Mouse (Mus musculus) testis, adult 2 months (tissue): ENCODE measurements around the gene Sin3a. TPM values are rescaled to one million over a fixed set of nuclear protein-coding genes. Genes with fewer than 3 reads are reported as not detected.

Experiments
- H3K27ac ChIP-seq: fragments of 200-500 bp; 2 replicates; pipeline ENCODE4 v1.5.1; 2012; ENCODE audit warnings: low read depth, low read length; ENCODE audit not compliant: control insufficient read depth, insufficient read depth
- H3K27me3 ChIP-seq: fragments of 200-500 bp; 2 replicates; pipeline ENCODE4 v1.6.1; 2012; ENCODE audit warnings: mild to moderate bottlenecking, low read length, moderate library complexity; ENCODE audit not compliant: control insufficient read depth, insufficient read depth
- H3K36me3 ChIP-seq: fragments of 200-500 bp; 2 replicates; pipeline ENCODE4 v1.6.1; 2012; ENCODE audit warnings: mild to moderate bottlenecking, low read length; ENCODE audit not compliant: control insufficient read depth, insufficient read depth
- H3K4me1 ChIP-seq: fragments of 200-500 bp; 2 replicates; pipeline ENCODE4 v1.6.1; 2012; ENCODE audit warnings: low read length; ENCODE audit not compliant: control insufficient read depth, insufficient read depth
- H3K4me3 ChIP-seq: fragments of 200-500 bp; 2 replicates; pipeline ENCODE4 v1.5.1; 2012; ENCODE audit warnings: low read depth, mild to moderate bottlenecking, low read length, moderate library complexity, mixed read lengths; ENCODE audit not compliant: control insufficient read depth
- CTCF ChIP-seq: fragments of 200-500 bp; IDR thresholded peaks from 2 replicates; pipeline ENCODE4 v1.5.1; 2012; ENCODE audit warnings: low read depth, mild to moderate bottlenecking, inconsistent platforms, low read length, moderate library complexity; ENCODE audit not compliant: control insufficient read depth, insufficient read depth, insufficient replicate concordance
- POLR2A ChIP-seq: fragments of 200-500 bp; IDR thresholded peaks from 2 replicates; pipeline ENCODE4 v1.6.1; 2012; ENCODE audit warnings: low read depth, mild to moderate bottlenecking, inconsistent platforms, low read length, moderate library complexity; ENCODE audit not compliant: control insufficient read depth
- polyA plus RNA-seq: library from polyadenylated mRNA; depleted of rRNA; stranded (reverse); fragments of >200 nt; gene quantifications from 2 replicates; pipeline ENCODE4 v1.2.3, GENCODE M21; 2012; rRNA removed

Gene Sin3a
- polyA plus RNA-seq, 1 experiment = 99.2 TPM

DNA sequence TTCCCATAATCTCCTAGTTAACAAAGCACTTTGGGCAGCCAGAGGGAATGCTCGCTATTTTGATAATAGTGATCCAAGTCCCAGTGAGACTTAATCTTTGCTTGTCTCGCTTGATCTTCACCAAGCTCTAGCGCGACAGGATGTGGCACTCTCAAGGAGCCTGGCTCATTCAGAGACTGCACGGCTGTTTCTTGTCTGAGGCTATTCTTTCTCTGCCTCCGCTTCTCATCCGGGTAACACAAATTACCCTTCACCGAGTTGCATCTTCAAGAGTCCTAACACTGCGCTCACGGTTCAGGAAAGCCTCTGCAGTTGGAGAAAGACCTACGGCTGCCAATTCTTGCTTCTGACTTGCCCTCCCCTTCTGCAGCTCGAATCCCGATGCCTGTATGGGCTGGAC is 85.7 kb downstream of the Sin3a start:
- H3K4me3 ChIP-seq = peak overlapping the region; percentile 92
- H3K36me3 ChIP-seq = no peaks in the 10 kb centered on the region
- TF ChIP-seq POLR2A = no peak
- no peaks in the 10 kb centered on the region for H3K27me3 ChIP-seq
- H3K27ac ChIP-seq = no peak overlapping the region
- H3K4me1 ChIP-seq = peaks cover 13% of the 10 kb centered on the region

DNA sequence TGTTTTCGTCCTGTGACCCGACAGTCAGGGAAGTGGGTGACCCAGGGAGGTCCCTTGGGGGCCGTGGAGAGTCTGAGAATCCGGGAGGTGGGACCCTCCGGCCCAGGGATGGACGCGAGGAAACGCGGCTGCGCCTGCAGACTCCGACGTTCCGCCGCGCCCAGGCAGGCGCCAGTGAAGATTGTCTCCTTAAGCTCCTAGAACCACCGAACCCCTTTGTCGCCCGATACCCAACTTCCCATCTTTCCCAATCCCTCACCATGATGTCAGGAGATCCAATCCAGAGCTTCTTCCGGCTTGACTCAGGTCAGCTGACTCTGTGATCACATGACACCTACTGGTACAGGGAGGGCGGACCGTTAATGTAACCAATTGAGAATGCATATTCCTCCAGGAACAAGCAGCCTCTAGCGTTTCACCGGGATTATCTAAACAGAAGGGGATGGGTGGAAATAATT is 86.2 kb downstream of the Sin3a start, which contains the start of gene Commd4:
Gene Commd4 (minus strand): TSS at position 319 of the 458 bp plus-strand sequence.
- peaks cover 13% of the 10 kb centered on the region for H3K4me1 ChIP-seq
- no peaks in the 10 kb centered on the region for H3K27me3 ChIP-seq
- no peak for TF ChIP-seq POLR2A
- no peak for TF ChIP-seq CTCF
- peak within 1 kb of the TSS; percentile 92 for H3K4me3 ChIP-seq
- H3K27ac ChIP-seq = peak within 1 kb of the TSS; percentile 68
- H3K36me3 ChIP-seq = no peaks in the 10 kb centered on the region

DNA sequence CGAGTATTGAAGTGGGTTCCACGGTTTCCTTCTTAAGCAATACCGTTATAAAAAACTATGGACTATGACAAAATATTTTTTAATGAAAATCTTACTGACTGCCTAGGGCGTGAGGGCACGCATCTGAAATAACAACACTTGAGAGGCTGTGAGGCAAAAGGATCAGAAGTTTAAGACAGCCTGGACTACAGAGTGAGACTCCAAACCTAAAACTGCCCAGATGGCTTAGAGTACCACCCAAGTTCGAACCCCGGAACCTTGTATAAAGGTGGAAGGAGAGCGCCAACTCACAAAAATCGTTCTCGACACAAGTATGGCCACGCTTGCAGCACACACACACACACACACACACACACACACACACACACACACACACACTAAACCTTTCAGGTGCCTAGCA is 86.7 kb downstream of the Sin3a start:
- H3K36me3 ChIP-seq = no peaks in the 10 kb centered on the region
- TF ChIP-seq POLR2A = no peak
- TF ChIP-seq CTCF = no peak
- peak overlapping the region; percentile 11; the same call in 1 of the 2 replicates for H3K27ac ChIP-seq
- H3K4me1 ChIP-seq = peaks cover 13% of the 10 kb centered on the region
- H3K27me3 ChIP-seq = no peaks in the 10 kb centered on the region
- peak overlapping the region; percentile 92; the same call in 1 of the 2 replicates for H3K4me3 ChIP-seq

DNA sequence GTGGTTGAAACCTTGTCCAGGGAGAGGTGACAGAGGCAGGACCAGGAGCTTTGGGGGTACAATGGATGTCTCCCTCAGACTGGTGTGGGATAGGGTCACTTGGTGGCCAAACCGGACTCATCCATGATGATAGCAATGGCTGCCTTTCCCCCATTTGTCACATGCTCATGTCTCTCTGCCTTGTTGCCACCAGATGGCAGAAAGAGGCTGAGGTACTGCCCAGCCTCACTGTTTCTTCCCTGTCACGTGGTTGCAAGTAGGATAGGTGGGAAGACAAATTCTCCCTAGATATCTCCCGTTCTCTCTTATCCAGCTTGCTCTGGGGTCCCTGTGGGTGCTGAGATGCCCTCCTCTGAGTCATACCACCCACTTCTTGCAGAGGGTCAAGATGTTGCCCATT is 90.7 kb downstream of the Sin3a start:
- peak; percentile 43; the same call in 1 of the 2 replicates for TF ChIP-seq CTCF
- no peak for TF ChIP-seq POLR2A
- Histone ChIP-seq H3K36me3 (no peaks in the 10 kb centered on the region), H3K27me3 (no peaks in the 10 kb centered on the region), H3K27ac (no peak overlapping the region), H3K4me3 (no peak overlapping the region), H3K4me1 (peaks cover 6% of the 10 kb centered on the region)

DNA sequence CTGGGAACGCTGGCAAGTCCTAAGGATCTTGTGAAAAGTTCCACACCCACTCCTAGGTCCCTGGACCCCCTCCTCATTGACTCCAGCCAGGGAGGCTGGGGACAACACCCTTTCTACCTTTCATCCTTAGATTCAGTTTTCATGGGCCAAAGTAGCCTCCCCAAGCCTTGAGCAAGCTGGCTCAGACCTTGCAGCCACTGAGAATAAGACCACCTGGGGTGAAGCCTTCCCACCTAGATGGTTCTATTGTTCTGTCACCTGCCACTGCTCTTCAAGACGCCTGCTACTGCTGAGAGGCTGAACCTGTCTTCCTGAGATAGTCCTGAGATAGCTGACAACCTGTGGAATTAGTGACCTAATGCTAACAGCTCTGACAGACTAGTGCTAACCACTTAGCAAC is 91.3 kb downstream of the Sin3a start:
- TF ChIP-seq CTCF (no peak), POLR2A (no peak)
- Histone ChIP-seq H3K36me3 (no peaks in the 10 kb centered on the region), H3K4me1 (peaks cover under 1% of the 10 kb centered on the region; the same call in 1 of the 2 replicates), H3K27me3 (no peaks in the 10 kb centered on the region), H3K4me3 (no peak overlapping the region), H3K27ac (no peak overlapping the region)

DNA sequence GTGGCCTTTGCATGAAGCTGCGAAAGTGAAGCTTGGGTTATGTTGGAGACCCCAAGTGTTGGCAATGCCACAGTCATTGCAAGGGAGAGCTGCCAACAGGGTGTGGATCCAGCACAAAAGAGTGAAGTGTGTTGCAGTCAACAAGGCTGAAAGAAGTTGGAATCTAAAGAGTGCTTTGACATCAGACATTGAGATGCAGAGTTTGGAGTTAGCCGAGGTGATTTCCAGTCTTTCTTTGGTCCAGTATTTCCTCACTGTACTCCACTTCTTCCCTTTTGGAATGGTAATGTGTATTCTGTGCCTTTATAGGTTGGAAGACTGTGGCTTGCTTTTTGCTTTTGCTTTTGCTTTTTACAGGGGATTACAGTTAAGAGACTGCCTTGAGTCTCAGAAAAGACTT is 94.3 kb downstream of the Sin3a start:
- H3K36me3 ChIP-seq = no peaks in the 10 kb centered on the region
- H3K4me1 ChIP-seq = no peaks in the 10 kb centered on the region
- TF ChIP-seq POLR2A = no peak
- H3K27me3 ChIP-seq = no peaks in the 10 kb centered on the region
- no peak overlapping the region for H3K27ac ChIP-seq
- H3K4me3 ChIP-seq = no peak overlapping the region

DNA sequence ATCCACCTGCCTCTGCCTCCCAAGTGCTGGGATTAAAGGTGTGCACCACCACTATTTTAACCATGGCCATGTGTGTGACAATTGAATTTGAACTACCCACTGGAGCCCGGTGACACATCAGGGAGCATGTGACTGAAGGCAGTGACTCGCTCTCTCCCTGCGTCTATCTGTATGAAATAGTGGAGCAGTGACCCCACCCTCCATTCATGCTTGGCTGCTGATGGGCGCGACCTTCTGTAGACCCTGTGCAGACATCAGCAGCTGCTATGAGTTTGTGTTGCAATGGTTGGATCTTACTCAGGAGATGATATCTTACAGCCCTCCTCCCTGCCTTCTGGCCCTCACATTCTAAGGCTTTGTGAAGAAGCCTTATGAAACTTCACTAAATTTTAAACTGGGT is 96.6 kb downstream of the Sin3a start:
- TF ChIP-seq POLR2A (no peak), CTCF (no peak)
- Histone ChIP-seq H3K4me1 (no peaks in the 10 kb centered on the region), H3K27ac (no peak overlapping the region), H3K36me3 (no peaks in the 10 kb centered on the region), H3K27me3 (no peaks in the 10 kb centered on the region), H3K4me3 (no peak overlapping the region)

Other genes starting within 250 kb of the Sin3a start
- gene Odf3l1, start 207.4 kb upstream of the Sin3a start, polyA plus RNA-seq = 293 and 304 TPM in 2 replicates
- gene Cspg4, start 207.0 kb upstream of the Sin3a start, polyA plus RNA-seq = 1.1 and 1.2 TPM in 2 replicates
- gene Snx33, start 143.7 kb upstream of the Sin3a start, polyA plus RNA-seq = 5.2 and 7.0 TPM in 2 replicates
- 42.3 and 44.2 TPM in 2 replicates for gene Imp3, start 134.6 kb upstream of the Sin3a start, polyA plus RNA-seq
- gene Snupn, start 121.2 kb upstream of the Sin3a start, polyA plus RNA-seq = 11.9 and 14.1 TPM in 2 replicates
- gene Ptpn9, start 77.1 kb upstream of the Sin3a start, polyA plus RNA-seq = 21.9 and 22.0 TPM in 2 replicates
- gene Man2c1, start 58.6 kb downstream of the Sin3a start, polyA plus RNA-seq = 192 and 208 TPM in 2 replicates
- 0.54 and 0.57 TPM in 2 replicates for gene Neil1, start 76.3 kb downstream of the Sin3a start, polyA plus RNA-seq
- 26.5 and 28.7 TPM in 2 replicates for gene Commd4, start 86.3 kb downstream of the Sin3a start, polyA plus RNA-seq
- 0.11 and 0.20 TPM in 2 replicates for gene Trcg1, start 164.5 kb downstream of the Sin3a start, polyA plus RNA-seq
- 87.2 and 99.0 TPM in 2 replicates for gene 1700017B05Rik, start 190.6 kb downstream of the Sin3a start, polyA plus RNA-seq